Mouse (Mus musculus): ENCODE measurements around the gene Gabrb1. TPM values are rescaled to one million over a fixed set of nuclear protein-coding genes. Genes with fewer than 3 reads are reported as not detected.
"Not testable (repeated sequence)": the region's sequence is repeated elsewhere in the genome, so short reads cannot be mapped to it uniquely, and the experiment has no call there.

The Gabrb1 gene
- polyA plus RNA-seq, 1 experiment from 2014 or later = 18.8 TPM

GRCm38 (mm10) chr5:72068826-72069225 lies 410.9 kb downstream of the Gabrb1 start:
- WGBS = 62% methylated on average over 6 of the region's 6 CpGs
- H3K36me3 ChIP-seq = no peaks in the 10 kb centered on the region
- ATAC-seq (replicated peaks) = no peak
- H3K27me3 ChIP-seq = no peaks in the 10 kb centered on the region
- no peaks in the 10 kb centered on the region for H3K4me1 ChIP-seq
- H3K9ac ChIP-seq (replicated peaks) = no peak overlapping the region
- H3K4me2 ChIP-seq (replicated peaks) = no peak overlapping the region
- no peak overlapping the region for H3K27ac ChIP-seq (replicated peaks)
- no peak overlapping the region for H3K4me3 ChIP-seq
- no peaks in the 10 kb centered on the region for H3K9me3 ChIP-seq

- H3K4me3 ChIP-seq; H3K27ac ChIP-seq (replicated peaks); H3K9ac ChIP-seq (replicated peaks); H3K4me1 ChIP-seq; H3K4me2 ChIP-seq (replicated peaks); ATAC-seq (replicated peaks); H3K27me3 ChIP-seq; H3K36me3 ChIP-seq; H3K9me3 ChIP-seq: not testable (repeated sequence)
- 88% methylated on average over 7 of the region's 7 CpGs for WGBS
Measured at GRCm38 (mm10) chr5:72069398-72069797, 411.5 kb downstream of the Gabrb1 start.

GRCm38 (mm10) chr5:72076781-72077180 lies 418.9 kb downstream of the Gabrb1 start:
- no peaks in the 10 kb centered on the region for H3K27me3 ChIP-seq
- H3K9ac ChIP-seq (replicated peaks) = no peak overlapping the region
- no peaks in the 10 kb centered on the region for H3K4me1 ChIP-seq
- no peak overlapping the region for H3K4me3 ChIP-seq
- 85% methylated on average over 6 of the region's 6 CpGs for WGBS
- no peak for ATAC-seq (replicated peaks)
- no peak overlapping the region for H3K27ac ChIP-seq (replicated peaks)
- H3K9me3 ChIP-seq = no peaks in the 10 kb centered on the region
- no peaks in the 10 kb centered on the region for H3K36me3 ChIP-seq
- no peak overlapping the region for H3K4me2 ChIP-seq (replicated peaks)

GRCm38 (mm10) chr5:72086518-72086917 lies 428.6 kb downstream of the Gabrb1 start:
- Histone ChIP-seq H3K9me3 (no peaks in the 10 kb centered on the region), H3K36me3 (no peaks in the 10 kb centered on the region), H3K9ac (replicated peaks) (no peak overlapping the region), H3K4me2 (replicated peaks) (no peak overlapping the region), H3K4me3 (no peak overlapping the region), H3K4me1 (no peaks in the 10 kb centered on the region), H3K27me3 (no peaks in the 10 kb centered on the region), H3K27ac (replicated peaks) (no peak overlapping the region)
- peak; percentile 38; the same call in 1 of the 2 replicates for ATAC-seq (replicated peaks)
- WGBS = 79% methylated on average over 1 of the region's 1 CpGs

- Histone ChIP-seq H3K27me3 (no peaks in the 10 kb centered on the region), H3K4me2 (replicated peaks) (no peak overlapping the region)
- peak; percentile 71 for ATAC-seq (replicated peaks)
Measured at GRCm38 (mm10) chr5:72094582-72094981, 436.7 kb downstream of the Gabrb1 start.

GRCm38 (mm10) chr5:72095015-72095414 lies 437.1 kb downstream of the Gabrb1 start:
- ATAC-seq (replicated peaks) = peak; percentile 46; the same call in 1 of the 2 replicates
- Histone ChIP-seq H3K9me3 (no peaks in the 10 kb centered on the region), H3K4me2 (replicated peaks) (no peak overlapping the region), H3K4me3 (no peak overlapping the region), H3K27me3 (no peaks in the 10 kb centered on the region), H3K27ac (replicated peaks) (no peak overlapping the region), H3K9ac (replicated peaks) (no peak overlapping the region), H3K36me3 (no peaks in the 10 kb centered on the region), H3K4me1 (no peaks in the 10 kb centered on the region)
- 93% methylated on average over 2 of the region's 2 CpGs for WGBS

More at GRCm38 (mm10) chr5:72094582-72094981, 436.7 kb downstream of the Gabrb1 start:
- H3K9ac ChIP-seq (replicated peaks) = no peak overlapping the region
- H3K27ac ChIP-seq (replicated peaks) = no peak overlapping the region
- WGBS = 56% methylated on average over 7 of the region's 7 CpGs
- no peak overlapping the region for H3K4me3 ChIP-seq
- H3K9me3 ChIP-seq = no peaks in the 10 kb centered on the region
- no peaks in the 10 kb centered on the region for H3K36me3 ChIP-seq
- H3K4me1 ChIP-seq = no peaks in the 10 kb centered on the region

- no peak overlapping the region for H3K9ac ChIP-seq (replicated peaks)
- H3K4me2 ChIP-seq (replicated peaks) = no peak overlapping the region
- no peaks in the 10 kb centered on the region for H3K36me3 ChIP-seq
- H3K27me3 ChIP-seq = no peaks in the 10 kb centered on the region
- 24% methylated on average over 7 of the region's 7 CpGs for WGBS
- H3K9me3 ChIP-seq = no peaks in the 10 kb centered on the region
- ATAC-seq (replicated peaks) = no peak
- H3K4me3 ChIP-seq = no peak overlapping the region
- H3K27ac ChIP-seq (replicated peaks) = no peak overlapping the region
- no peaks in the 10 kb centered on the region for H3K4me1 ChIP-seq
Measured at GRCm38 (mm10) chr5:72104274-72104921, 446.5 kb downstream of the Gabrb1 start.

- Histone ChIP-seq H3K9ac (replicated peaks) (no peak overlapping the region), H3K4me2 (replicated peaks) (no peak overlapping the region), H3K9me3 (no peaks in the 10 kb centered on the region), H3K4me1 (no peaks in the 10 kb centered on the region), H3K4me3 (no peak overlapping the region), H3K27me3 (no peaks in the 10 kb centered on the region), H3K36me3 (no peaks in the 10 kb centered on the region), H3K27ac (replicated peaks) (no peak overlapping the region)
- no peak for ATAC-seq (replicated peaks)
- WGBS = 89% methylated on average over 6 of the region's 6 CpGs
Measured at GRCm38 (mm10) chr5:72122414-72123037, 464.6 kb downstream of the Gabrb1 start.

- H3K4me2 ChIP-seq (replicated peaks) = no peak overlapping the region
- no peak overlapping the region for H3K9ac ChIP-seq (replicated peaks)
- no peaks in the 10 kb centered on the region for H3K4me1 ChIP-seq
- H3K27ac ChIP-seq (replicated peaks) = no peak overlapping the region
- no peak overlapping the region for H3K4me3 ChIP-seq
- ATAC-seq (replicated peaks) = no peak
- no peaks in the 10 kb centered on the region for H3K36me3 ChIP-seq
- no peaks in the 10 kb centered on the region for H3K9me3 ChIP-seq
- H3K27me3 ChIP-seq = no peaks in the 10 kb centered on the region
- WGBS = 93% methylated on average over 4 of the region's 4 CpGs
Measured at GRCm38 (mm10) chr5:72126681-72127080, 468.8 kb downstream of the Gabrb1 start.

GRCm38 (mm10) chr5:72133906-72134305 lies 476.0 kb downstream of the Gabrb1 start:
- Histone ChIP-seq H3K27ac (replicated peaks) (no peak overlapping the region), H3K4me1 (no peaks in the 10 kb centered on the region), H3K4me3 (no peak overlapping the region), H3K36me3 (no peaks in the 10 kb centered on the region), H3K9me3 (no peaks in the 10 kb centered on the region), H3K4me2 (replicated peaks) (no peak overlapping the region), H3K27me3 (no peaks in the 10 kb centered on the region), H3K9ac (replicated peaks) (no peak overlapping the region)
- no peak for ATAC-seq (replicated peaks)
- 67% methylated on average over 2 of the region's 2 CpGs for WGBS

- Histone ChIP-seq H3K9ac (replicated peaks) (no peak overlapping the region), H3K27ac (replicated peaks) (no peak overlapping the region), H3K9me3 (no peaks in the 10 kb centered on the region), H3K36me3 (no peaks in the 10 kb centered on the region), H3K27me3 (no peaks in the 10 kb centered on the region), H3K4me3 (no peak overlapping the region), H3K4me2 (replicated peaks) (no peak overlapping the region), H3K4me1 (0 out of 2 replicates have a peak, but pooled peaks cover 3% of the 10 kb centered on the region)
- ATAC-seq (replicated peaks) = no peak
- 84% methylated on average over 7 of the region's 7 CpGs for WGBS
Measured at GRCm38 (mm10) chr5:72138256-72138655, 480.3 kb downstream of the Gabrb1 start.

GRCm38 (mm10) chr5:72139619-72140018 lies 481.7 kb downstream of the Gabrb1 start:
- Histone ChIP-seq H3K9ac (replicated peaks) (no peak overlapping the region), H3K36me3 (no peaks in the 10 kb centered on the region), H3K4me1 (0 out of 2 replicates have a peak, but pooled peaks cover 3% of the 10 kb centered on the region), H3K27me3 (no peaks in the 10 kb centered on the region), H3K4me3 (no peak overlapping the region), H3K27ac (replicated peaks) (no peak overlapping the region), H3K9me3 (no peaks in the 10 kb centered on the region), H3K4me2 (replicated peaks) (no peak overlapping the region)
- peak; percentile 58 for ATAC-seq (replicated peaks)
- 48% methylated on average over 1 of the region's 1 CpGs for WGBS
